Mouse (Mus musculus): ENCODE results near the gene Mapk3.

Mapk3 gene

DNA sequence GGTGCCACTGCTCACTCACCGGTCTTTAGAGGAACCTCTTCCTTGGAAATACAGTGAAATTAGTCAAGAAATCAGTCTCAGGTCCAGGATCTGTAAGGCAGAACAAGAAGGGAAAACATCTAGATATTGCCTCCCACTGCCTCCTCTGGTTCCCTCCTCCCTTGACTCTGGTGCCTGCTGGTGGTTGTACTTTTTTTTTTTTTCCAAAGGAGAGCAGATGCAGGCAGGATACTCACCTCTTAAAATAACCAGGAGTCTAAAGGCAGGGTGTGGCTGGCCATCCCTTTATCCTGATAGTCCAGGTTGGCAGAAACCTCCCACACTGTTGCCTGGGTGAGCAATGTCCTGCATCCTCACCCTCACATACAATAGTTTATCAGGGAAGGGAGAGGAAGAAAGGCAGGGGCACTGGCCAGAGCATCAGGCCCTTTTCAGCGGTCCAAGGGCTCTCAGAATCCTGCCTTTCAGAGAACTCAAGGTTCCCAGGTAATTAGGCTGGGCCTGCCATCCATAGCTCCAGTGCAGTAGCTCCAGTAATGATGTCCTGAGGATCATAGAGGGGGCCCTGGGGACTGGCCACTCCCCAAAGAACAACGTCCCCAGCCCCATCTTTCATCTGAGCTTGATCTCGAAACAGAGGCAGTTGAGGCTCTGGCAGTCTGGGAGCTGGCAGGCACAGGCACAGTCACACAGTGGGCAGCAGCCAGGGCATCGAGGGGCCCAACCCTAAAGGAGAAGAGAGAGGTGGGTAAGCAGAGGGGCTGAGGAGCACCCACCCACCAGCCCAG, 41.1 kb downstream of the Mapk3 start:
- no peak for DNase-seq (ENCODE audit: extremely low spot score, low read depth, low spot score)

DNA sequence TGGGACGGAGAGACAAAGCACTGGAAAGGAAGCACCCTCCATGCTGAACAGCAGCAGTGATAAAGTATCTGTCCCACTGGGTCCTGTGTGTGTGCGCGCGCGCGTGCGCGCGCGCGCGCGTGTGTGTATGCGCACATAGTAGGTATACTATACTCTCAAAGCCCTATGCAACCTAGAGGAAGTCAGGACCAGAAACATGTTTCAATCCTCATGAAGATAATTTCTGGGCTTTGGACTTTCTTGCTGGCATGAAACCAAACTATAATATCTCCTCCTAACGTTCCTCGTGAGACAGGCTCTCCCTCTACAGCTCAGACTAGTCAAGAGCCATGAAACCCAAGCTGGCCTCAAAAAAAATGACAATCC, 41.6 kb downstream of the Mapk3 start:
- no peak for DNase-seq (ENCODE audit: extremely low spot score, low read depth, low spot score)

DNA sequence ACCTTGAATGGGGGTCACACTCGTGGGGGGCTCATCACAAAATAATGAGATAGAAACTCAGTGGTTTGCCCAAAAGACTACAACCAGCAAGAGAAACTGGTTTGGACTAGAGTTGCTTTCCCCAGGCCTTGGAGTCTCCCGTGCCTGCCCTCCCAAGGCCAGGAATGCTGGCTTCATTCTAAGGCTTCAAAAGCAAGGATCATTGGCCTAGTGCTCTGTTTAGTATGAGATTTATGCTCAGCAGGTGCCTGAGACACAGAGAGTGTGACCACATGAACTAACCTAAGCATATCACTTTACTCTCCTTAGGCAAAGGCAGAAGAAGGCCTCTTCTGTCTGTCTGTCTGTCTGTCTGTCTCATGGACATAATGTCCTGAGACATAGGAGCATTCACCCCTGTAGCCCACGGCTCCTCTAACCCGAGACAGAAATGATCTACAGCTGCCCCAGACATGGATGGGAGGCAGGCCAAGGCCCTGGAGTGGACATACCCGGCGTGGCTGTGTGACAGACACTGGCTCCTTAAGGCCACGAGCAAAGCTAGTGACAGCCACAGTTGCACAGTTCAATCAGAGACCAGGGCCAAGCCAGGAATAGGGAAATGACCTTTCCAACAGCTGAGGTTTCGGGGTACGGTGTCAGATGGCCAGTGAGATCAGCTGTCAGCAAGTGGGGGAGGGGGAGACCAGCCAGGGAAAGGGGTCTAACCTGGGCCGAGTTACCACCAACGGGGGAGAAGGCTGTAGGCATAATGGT, 42.9 kb downstream of the Mapk3 start:
- DNase-seq (ENCODE audit: extremely low spot score, low read depth, low spot score), result no peak

DNA sequence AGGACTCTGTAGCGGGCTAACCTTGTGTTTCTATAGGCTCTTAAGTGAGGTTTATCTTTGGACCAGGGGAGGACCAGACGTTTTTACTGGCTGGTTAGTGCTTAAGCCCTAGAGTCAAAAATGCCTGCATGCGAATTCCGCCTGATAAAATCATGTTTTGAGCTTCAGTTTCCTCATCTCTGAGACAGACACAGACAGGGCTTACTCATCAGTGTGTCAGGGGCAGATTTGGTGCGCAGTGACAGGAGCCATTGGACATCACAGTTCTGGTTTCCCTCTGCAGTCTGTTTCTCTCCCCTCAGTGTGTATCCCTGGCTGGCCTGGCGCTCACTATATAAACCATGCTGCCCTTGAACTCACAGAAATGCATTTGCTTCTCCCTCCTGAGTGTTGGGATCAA, 43.8 kb downstream of the Mapk3 start:
- no peak for DNase-seq (ENCODE audit: extremely low spot score, low read depth, low spot score)

DNA sequence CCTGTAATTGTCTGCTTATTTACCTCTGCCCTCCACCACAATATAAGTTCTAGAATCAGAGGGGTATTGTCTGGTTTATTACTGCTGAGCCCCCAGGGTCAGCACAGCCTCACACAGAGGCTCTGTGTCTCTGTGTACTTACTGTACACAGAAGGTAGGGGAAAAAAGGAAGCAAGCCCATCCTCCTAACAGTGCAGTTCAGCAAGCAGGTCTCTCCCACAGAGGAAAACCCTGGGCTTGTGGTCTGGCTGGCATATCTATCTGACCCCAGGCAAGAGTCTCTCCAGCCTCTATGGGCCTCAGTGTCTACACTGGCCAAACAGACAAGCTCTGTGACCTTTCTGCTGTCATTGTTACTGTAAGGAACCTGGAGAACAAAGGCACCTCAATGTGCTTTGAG, 44.4 kb downstream of the Mapk3 start:
- DNase-seq (ENCODE audit: extremely low spot score, low read depth, low spot score), result no peak

DNA sequence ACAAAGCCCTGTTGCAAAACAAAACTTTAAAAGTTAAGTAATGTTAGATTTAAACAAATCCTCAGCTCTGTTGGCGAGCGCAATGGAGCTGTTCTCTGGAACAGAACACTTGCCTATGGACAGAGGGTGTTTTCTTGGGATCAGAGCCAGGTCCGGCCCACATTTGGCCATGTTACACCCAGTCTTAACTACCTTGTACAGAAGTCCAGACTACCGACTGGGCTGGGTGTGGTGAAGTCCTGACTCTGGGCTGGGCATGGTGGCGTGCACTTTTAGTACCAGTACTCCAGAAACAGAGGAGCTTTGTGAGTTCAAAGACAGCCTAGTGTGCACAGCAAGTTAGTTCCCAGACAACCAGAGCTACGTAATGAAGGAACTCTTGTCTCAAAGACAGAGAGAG, 47.6 kb downstream of the Mapk3 start:
- no peak for DNase-seq (ENCODE audit: extremely low spot score, low read depth, low spot score)

DNA sequence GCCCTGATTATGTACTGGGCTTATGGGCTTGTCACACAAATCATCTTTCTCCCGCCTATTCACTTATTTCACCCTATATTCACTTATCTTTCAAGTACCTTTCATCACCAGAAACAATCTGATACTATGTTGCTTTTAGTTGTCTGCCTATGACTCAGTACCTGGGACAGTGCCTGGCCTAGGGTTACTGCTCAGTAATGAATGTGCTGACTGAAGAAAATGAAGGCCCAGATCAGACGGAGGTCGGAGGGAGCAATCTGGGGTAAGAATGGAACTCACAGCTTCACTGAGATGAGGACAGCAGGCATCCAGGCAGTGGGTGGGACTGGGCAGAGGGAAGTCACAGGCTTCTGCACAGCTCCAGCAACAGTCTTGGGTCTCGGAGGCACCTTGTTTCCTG, 48.0 kb downstream of the Mapk3 start:
- no peak for DNase-seq (ENCODE audit: extremely low spot score, low read depth, low spot score)

DNA sequence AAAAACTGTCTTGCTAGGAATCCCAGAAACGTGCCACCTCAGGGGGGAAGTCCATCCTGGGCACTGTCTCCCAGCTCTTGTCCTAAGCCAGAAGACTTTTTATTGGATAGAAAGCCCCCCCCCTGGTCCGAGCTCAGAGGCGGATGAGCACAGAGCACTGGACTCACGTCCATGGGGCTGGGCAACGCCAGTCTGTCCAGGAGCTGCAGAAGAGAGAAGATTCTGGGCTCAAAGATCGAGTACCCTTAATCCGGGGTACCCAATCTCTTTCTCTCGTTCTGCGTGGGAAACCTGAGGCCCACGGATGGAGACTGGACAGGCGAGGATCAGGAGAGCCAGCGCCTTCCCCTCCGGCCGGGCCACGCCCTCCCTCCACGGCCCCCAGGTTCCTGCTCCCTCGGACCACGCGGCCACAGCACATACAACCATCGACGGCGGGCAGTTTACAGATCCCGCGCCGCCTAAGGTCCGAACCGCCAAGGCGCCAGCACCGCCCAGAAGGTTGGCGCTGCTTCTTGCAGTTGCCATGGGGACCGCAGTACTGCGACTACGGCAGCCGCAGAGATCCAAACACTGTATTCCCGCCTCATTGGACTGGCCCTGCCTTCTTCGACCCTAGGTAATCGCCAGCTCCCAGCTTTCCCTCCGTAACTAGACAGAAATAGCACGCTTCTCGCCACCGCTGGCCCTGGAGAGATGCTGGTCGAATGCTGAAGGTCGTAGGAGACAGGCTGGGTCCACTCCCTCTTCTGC, 49.5 kb downstream of the Mapk3 start:
- DNase-seq (ENCODE audit: extremely low spot score, low read depth, low spot score), result peak; percentile 61

DNA sequence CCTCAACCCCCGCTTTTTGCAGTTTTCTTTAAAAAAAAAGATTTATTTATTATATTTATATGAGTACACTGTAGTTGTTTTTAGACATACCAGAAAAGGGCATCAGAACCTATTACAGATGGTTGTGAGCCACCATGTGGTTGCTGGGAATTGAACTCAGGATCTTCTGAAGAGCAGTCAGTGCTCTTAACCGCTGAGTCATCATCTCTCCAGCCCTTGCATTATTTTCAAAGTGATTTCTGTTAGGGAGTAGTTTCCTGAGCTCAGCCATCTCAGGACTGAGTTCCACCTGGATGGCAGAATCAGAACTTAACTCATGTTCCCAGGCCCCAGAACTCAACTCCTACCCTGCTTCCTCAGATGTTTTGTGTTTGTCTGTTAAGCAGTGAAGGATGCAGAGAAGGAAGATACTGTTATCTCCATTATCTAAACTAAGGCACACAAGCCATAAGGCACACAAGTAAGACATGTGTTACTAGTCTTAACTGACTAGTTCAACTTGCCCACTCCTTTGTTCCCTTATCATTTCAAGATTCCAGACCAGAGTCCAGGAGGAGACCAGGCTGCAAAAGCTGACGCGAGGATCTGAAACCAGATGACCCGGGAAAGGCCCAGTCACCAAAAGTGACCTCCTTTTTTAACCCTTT, 50.4 kb downstream of the Mapk3 start:
- no peak for DNase-seq (ENCODE audit: extremely low spot score, low read depth, low spot score)

Data from hindlimb bud, embryonic 11.5 days (tissue).